Mouse (Mus musculus): ENCODE data around the gene Otud7a. TPM values are rescaled to one million over a fixed set of nuclear protein-coding genes. Genes with fewer than 3 reads are reported as not detected.

The Otud7a gene
- total RNA-seq, 2 experiments from 2014 or later: 2.7 to 2.9 TPM

- no peak for DNase-seq (ENCODE audit: low spot score in 2 of 2)
Observed at GRCm38 (mm10) chr7:63762529-63762928, 318.0 kb downstream of the Otud7a start.

- no peak for DNase-seq (ENCODE audit: low spot score in 2 of 2)
Observed at GRCm38 (mm10) chr7:63768398-63769029, 324.0 kb downstream of the Otud7a start.

- no peak for DNase-seq (ENCODE audit: low spot score in 2 of 2)
Observed at GRCm38 (mm10) chr7:63773268-63773667, 328.7 kb downstream of the Otud7a start.

- DNase-seq (ENCODE audit: low spot score in 2 of 2): no peak
Observed at GRCm38 (mm10) chr7:63774291-63774690, 329.7 kb downstream of the Otud7a start.

GRCm38 (mm10) chr7:63777328-63777727 lies 332.8 kb downstream of the Otud7a start:
- no peak for DNase-seq (ENCODE audit: low spot score in 2 of 2)

- no peak for DNase-seq (ENCODE audit: low spot score in 2 of 2)
Observed at GRCm38 (mm10) chr7:63780821-63781220, 336.3 kb downstream of the Otud7a start.

- no peak for DNase-seq (ENCODE audit: low spot score in 2 of 2)
Observed at GRCm38 (mm10) chr7:63789743-63790142, 345.2 kb downstream of the Otud7a start.

GRCm38 (mm10) chr7:63796001-63796632 lies 351.6 kb downstream of the Otud7a start:
- no peak for DNase-seq (ENCODE audit: low spot score in 2 of 2)

GRCm38 (mm10) chr7:63798446-63798845 lies 353.9 kb downstream of the Otud7a start:
- no peak for DNase-seq (ENCODE audit: low spot score in 2 of 2)

GRCm38 (mm10) chr7:63799304-63799703 lies 354.8 kb downstream of the Otud7a start:
- DNase-seq (ENCODE audit: low spot score in 2 of 2): no peak

- peak in 1 of 2 experiments; percentile 13 for DNase-seq (ENCODE audit: low spot score in 2 of 2)
Observed at GRCm38 (mm10) chr7:63802751-63803150, 358.2 kb downstream of the Otud7a start.

Other genes starting within 250 kb of the Otud7a start
- 10 to 100 TPM; 31.7 to 32.0 TPM for gene Chrna7, start 232.2 kb upstream of the Otud7a start, total RNA-seq (2021)